In the genomic region with DNA sequence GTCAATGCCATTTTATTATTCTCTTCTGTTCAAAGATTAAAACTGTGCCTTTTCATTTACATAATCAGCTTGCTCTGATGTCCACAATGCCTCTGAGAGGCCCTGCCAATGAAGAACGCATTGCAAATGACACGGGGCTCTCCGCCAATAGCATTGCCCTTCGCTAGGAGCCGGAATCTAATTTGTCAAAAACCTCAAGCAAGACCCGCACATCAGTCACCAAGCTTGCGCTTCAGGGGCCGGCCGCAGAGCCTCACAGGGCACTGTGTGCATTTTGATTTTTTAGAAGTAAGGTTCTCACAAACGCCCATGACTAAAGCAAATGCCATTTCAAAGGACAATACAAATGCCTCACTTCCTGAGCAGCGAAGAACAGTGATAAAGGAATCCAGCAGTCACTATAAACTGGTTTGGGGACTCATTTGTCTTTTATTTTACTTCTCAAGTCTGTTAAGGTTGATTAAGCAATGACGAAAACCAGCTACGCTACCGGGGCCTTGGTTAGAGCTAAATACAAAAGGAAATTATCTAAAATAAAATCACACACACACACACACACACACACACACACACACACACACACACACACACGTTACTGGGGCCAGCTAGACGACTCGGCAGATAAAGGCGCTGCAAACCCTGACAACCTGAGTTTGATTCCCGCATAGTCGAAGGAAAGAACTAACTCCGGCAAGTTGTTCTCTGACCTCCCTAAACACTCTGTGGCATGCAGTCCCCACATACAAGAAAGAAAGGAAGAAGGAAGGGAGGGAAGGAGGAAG, we compare ENCODE assay signal across 9 mouse cellular contexts. TPM values are rescaled to one million over a fixed set of nuclear protein-coding genes. Genes with fewer than 3 reads are reported as not detected.
A peak's percentile ranks its signal among the peaks of the same experiment; 100 is the strongest.
DNase-seq lines count a peak whose midpoint lies in the region; ATAC-seq and TF ChIP-seq lines count a peak whose summit lies in the region.
"Had no signal": no experiment of that assay in that cellular context is flagged by ENCODE, and none has a peak within 500 bp of the region (broad histone marks: within the 10 kb centered on the region; RNA-seq: fewer than 3 reads in every experiment).

No protein-coding gene starts in this region.

- peak overlapping the region; percentile 63 for H3K4me2 ChIP-seq in forebrain, embryonic 13.5 days
- peak overlapping the region; percentile 60 for H3K4me2 ChIP-seq in hindbrain, postnatal 0 days (ENCODE audit: low read depth, low read length)
- H3K4me2 ChIP-seq in midbrain, embryonic 15.5 days = peak overlapping the region; percentile 58

- H3K4me1 ChIP-seq in forebrain, embryonic 13.5 days = peaks cover 20% of the 10 kb centered on the region; the same call in 1 of the 2 replicates
- H3K4me1 ChIP-seq in hindbrain, postnatal 0 days (ENCODE audit: insufficient read depth, low read length) = no peaks in the 10 kb centered on the region
- no peaks in the 10 kb centered on the region; the same call in none of the 2 replicates for H3K4me1 ChIP-seq in midbrain, embryonic 15.5 days

- 0 out of 2 replicates have a peak overlapping the region, but pooled peaks have one; percentile 48 for H3K27ac ChIP-seq in forebrain, embryonic 13.5 days
- peak overlapping the region; percentile 41; the same call in 1 of the 2 replicates for H3K27ac ChIP-seq in hindbrain, postnatal 0 days
- peak overlapping the region; percentile 57 for H3K27ac ChIP-seq in midbrain, embryonic 15.5 days

- no peaks in the 10 kb centered on the region for H3K36me3 ChIP-seq in forebrain, embryonic 13.5 days (ENCODE audit: poor library complexity, severe bottlenecking)
- H3K36me3 ChIP-seq in hindbrain, postnatal 0 days (ENCODE audit: insufficient read depth, low read length) = no peaks in the 10 kb centered on the region
- no peaks in the 10 kb centered on the region for H3K36me3 ChIP-seq in midbrain, embryonic 15.5 days (replicated peaks)
- H3K36me3 ChIP-seq: G1E had no signal

- intact Hi-C loops in left cerebral cortex, postnatal 25 days (cut with DNase I) = loop anchor here (5.0 kb wide), 2 partner anchors 147 to 222 kb away; partner anchors contain the start of gene Gpr88

- H3K4me3 ChIP-seq in forebrain, embryonic 13.5 days = peak overlapping the region; percentile 32
- H3K4me3 ChIP-seq in hindbrain, postnatal 0 days (ENCODE audit: low read length) = peak overlapping the region; percentile 26
- peak overlapping the region; percentile 34 for H3K4me3 ChIP-seq in midbrain, embryonic 15.5 days

- DNase-seq in Muller cell, postnatal 12 days (ENCODE audit: inconsistent ontology term) = peak; percentile 92
- DNase-seq in cerebellum, adult 11 months = peak; percentile 41
- DNase-seq in hindbrain, postnatal 0 days (ENCODE audit: low spot score) = peak; percentile 92
- DNase-seq in left cerebral cortex, postnatal 25 days (ENCODE audit: low spot score in 2 of 2) = peak; percentile 36 to 58
- DNase-seq in T-cell, adult 2 months (ENCODE audit: low spot score) = no peak

- peak; percentile 39 for TF ChIP-seq CTCF in hindbrain, postnatal 0 days (IDR thresholded peaks at IDR 0.05; ENCODE audit: low read depth)

- no peaks in the 10 kb centered on the region for H3K9me3 ChIP-seq in forebrain, embryonic 13.5 days (replicated peaks)
- H3K9me3 ChIP-seq in hindbrain, postnatal 0 days (ENCODE audit: low read length) = no peaks in the 10 kb centered on the region
- no peaks in the 10 kb centered on the region for H3K9me3 ChIP-seq in midbrain, embryonic 15.5 days
- H3K9me3 ChIP-seq: G1E had no signal

- H3K27me3 ChIP-seq in forebrain, embryonic 13.5 days = no peaks in the 10 kb centered on the region
- H3K27me3 ChIP-seq in hindbrain, postnatal 0 days (ENCODE audit: insufficient read depth, low read length) = no peaks in the 10 kb centered on the region
- no peaks in the 10 kb centered on the region for H3K27me3 ChIP-seq in midbrain, embryonic 15.5 days (replicated peaks)

- WGBS in forebrain, embryonic 13.5 days = 5% methylated on average over 21 of the region's 21 CpGs
- 8% methylated on average over 21 of the region's 21 CpGs for WGBS in hindbrain, postnatal 0 days
- 4% methylated on average over 21 of the region's 21 CpGs for WGBS in midbrain, embryonic 15.5 days

- H3K9ac ChIP-seq in forebrain, embryonic 13.5 days = peak overlapping the region; percentile 30; the same call in 1 of the 2 replicates
- H3K9ac ChIP-seq in hindbrain, postnatal 0 days (replicated peaks; ENCODE audit: low read length) = no peak overlapping the region
- H3K9ac ChIP-seq in midbrain, embryonic 15.5 days = peak overlapping the region; percentile 40

- peak; percentile 94 for ATAC-seq in forebrain, embryonic 13.5 days
- peak; percentile 98 for ATAC-seq in hindbrain, postnatal 0 days
- ATAC-seq in midbrain, embryonic 15.5 days (replicated peaks) = peak; percentile 97
- ATAC-seq in erythroblast, adult 5-6 weeks (replicated peaks; ENCODE audit: low FRiP score, poor library complexity, severe bottlenecking) = no peak

RNA-seq across cellular contexts. Expression of gene Vcam1, which starts 24.4 kb away (rescaled TPM):
- 28.1 and 32.9 TPM in 2 replicates for polyA plus RNA-seq in forebrain, embryonic 13.5 days (2015; fragmentation: Nextera tagmentation; extraction: Ambion mirVana)
- 35.4 and 45.3 TPM in 2 replicates for total RNA-seq in hindbrain, postnatal 0 days (2014; rRNA removed)
- 40.7 and 43.5 TPM in 2 replicates for polyA plus RNA-seq in hindbrain, postnatal 0 days (2015; fragmentation: Nextera tagmentation; extraction: Ambion mirVana)
- 10 to 100 TPM; 23.7 to 24.1 TPM for total RNA-seq in left cerebral cortex, postnatal 25 days (2021)
- 32.6 and 38.6 TPM in 2 replicates for polyA plus RNA-seq in midbrain, embryonic 15.5 days (2015; fragmentation: Nextera tagmentation; extraction: Ambion mirVana)
- total RNA-seq in erythroblast, adult 5-6 weeks (2015; ENCODE audit: low replicate concordance) = 102 and 106 TPM in 2 replicates
- 63.5 and 65.1 TPM in 2 replicates for total RNA-seq in erythroblast, adult 5-6 weeks (2017; ENCODE audit: low replicate concordance)
- polyA plus RNA-seq: G1E had no signal
